Mouse (Mus musculus) hindlimb bud, embryonic 11.5 days (tissue): ENCODE results near the gene Sh2d4b.
A peak's percentile ranks its signal among the peaks of the same experiment; 100 is the strongest.

Source experiments
- DNase-seq: peaks from one replicate; pipeline ENCODE4 v3.0.0-alpha.2; 2012; ENCODE audit warnings: low read depth, low spot score; ENCODE audit errors: extremely low spot score

The Sh2d4b gene

DNA sequence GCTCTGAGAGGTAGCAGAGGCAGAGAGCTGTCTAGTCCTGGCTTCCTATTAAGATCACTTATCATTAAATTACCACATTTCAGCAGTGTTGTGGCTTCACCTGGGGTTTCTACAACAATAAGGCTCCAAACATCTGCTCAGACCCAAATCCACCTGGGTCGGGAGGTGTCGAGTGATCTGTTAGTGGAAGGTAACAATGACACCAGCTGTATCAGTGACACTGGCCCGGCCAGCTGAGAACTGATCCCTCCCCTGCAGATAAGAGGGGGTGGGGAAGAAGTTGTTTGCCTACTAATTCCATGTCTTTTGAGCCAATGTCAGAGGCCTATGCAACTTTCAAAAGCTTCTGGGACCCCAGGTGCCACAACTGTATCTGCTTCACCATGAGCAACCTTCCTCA lies at the start of gene Sh2d4b:
Gene Sh2d4b, minus strand, starts transcription at position 71 of the 400 bp plus-strand sequence.
- DNase-seq: no peak

DNA sequence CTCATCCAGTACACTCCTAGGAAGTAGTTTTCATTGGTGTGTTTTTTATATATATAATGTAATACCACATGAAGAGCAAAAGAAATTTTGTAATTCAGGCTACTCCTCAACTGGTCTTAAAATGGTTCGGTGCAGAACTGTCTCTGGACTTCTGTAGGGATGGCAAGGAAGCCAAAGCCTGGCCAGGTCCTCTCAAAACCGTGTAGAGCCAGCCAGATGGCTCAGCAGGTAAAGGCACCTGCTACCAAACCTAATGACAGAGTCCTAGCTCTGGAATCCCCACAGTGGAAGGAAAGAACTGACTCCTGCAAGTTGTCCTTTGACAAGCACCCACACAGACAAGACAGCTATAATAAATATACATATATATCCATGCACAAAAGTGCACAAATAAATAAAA lies 49.4 kb upstream of the Sh2d4b start:
- no peak for DNase-seq

DNA sequence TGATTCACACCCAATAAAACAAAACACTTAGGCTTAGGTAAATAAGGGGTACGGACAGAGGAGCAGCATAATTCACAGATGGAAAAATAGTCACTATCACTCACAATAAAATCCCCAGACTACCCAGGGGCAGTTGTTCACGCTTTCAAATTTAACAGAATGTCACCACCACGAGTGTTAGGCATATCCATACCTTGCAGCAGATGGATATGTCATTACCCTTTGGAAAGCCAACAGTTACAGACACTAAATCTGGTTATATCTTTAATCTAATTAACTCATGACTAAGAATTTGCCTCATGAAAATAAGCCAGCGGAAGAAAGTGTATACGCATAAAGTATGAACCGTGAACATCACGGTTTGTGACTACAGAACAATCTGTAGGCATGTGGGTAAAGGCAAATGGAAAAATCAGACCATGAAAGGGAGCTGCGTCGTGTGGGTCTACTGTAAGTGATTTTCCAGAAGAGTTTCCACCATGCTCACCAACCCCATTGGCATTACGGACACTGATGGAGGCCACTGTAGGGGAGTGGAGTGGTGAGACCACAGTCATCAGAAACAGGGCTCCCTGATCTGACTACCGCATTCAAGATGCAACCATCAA lies 45.4 kb upstream of the Sh2d4b start:
- no peak for DNase-seq

DNA sequence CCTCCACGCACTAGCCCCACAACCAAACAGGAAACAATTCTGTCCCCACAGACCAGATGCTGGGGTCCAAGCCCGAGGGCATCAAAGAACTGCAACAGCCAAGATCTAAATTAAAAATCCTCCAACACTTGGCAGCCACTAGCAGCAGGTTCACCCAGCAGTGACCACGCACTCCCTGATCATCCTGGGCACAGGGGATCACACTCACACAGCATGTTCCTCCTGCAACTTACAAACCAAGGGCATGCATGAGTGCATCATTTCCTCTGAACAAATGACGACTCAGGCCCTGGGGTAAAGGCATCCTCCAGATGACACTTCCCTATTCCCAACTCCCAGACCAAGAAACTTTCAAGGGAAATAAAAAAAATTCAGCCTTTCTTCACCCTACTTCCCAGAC lies 44.0 kb upstream of the Sh2d4b start:
- DNase-seq: no peak

DNA sequence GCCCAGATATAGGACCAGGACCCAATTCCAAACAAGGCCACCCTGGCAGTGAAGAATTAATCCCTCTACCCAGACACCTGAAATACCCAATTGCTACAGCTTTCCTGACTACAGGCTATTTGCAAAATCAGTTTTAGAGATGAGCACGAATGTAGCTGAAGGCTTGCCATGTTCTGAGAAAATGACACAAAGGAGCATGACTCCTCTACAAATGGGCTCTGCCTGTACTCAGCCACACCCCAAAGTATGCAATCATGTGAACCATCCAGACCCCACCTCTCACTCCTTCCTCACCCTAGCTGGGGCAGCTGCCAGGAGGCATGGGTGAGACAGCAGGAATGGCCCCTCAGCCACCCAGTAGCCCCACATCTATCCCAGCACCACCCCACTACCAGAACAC lies 42.4 kb upstream of the Sh2d4b start:
- DNase-seq: no peak

DNA sequence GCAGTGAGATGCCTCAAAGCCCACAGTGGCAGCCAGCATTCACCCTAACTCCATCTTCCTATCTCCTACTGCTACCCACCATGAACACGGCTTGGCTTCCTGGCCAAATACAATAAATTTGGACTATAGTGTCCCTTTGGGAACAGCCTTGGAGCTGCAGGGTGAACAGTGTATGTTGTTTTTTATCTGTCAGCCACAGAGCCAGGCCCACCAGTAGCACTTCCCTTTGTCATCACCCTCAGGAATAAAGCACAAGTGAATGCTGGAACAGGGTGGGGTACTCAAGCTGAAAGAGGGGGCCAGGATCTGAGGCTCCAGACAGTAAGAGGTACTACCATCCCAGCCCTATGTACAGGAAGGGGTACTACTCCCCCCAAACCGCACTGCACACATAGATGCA lies 42.0 kb upstream of the Sh2d4b start:
- DNase-seq: no peak

DNA sequence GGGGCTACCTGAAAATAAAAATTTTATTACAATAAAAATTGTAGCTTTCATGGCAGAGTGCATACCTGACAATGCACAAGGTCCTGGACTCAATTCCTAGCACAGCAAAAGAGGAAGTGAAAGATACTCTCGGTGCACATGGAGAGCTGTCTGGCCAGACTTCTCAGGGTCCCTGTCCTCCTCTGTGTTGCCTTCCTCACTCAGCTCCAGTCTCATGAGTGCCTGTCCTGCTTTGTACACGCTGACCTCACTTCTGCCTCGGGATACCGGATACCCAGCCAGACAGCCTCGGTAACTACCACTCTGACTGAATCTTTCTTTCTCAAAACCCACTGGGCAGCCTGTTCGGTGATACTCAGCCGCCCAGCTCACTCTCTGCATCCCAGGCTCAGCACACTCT lies 40.3 kb upstream of the Sh2d4b start:
- no peak for DNase-seq

DNA sequence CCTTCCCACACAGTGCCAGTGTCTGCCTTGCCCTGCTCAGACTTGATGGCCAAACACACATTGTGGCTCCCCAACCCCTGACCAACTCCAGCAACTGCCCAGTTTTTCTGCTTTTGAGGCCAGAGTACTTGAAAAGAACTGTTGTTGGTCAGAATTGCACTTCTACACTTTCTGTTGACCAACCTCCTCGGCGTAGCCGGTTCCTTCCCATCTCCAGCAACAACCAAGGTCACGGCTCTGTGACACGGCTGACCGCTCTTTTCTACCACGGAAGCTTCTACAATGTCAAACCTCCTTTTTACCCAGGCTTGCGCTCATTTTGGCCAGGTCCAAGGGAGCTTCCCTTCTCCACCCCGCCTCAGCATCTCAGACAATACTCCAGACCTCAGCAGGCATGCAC lies 39.2 kb upstream of the Sh2d4b start:
- no peak for DNase-seq

DNA sequence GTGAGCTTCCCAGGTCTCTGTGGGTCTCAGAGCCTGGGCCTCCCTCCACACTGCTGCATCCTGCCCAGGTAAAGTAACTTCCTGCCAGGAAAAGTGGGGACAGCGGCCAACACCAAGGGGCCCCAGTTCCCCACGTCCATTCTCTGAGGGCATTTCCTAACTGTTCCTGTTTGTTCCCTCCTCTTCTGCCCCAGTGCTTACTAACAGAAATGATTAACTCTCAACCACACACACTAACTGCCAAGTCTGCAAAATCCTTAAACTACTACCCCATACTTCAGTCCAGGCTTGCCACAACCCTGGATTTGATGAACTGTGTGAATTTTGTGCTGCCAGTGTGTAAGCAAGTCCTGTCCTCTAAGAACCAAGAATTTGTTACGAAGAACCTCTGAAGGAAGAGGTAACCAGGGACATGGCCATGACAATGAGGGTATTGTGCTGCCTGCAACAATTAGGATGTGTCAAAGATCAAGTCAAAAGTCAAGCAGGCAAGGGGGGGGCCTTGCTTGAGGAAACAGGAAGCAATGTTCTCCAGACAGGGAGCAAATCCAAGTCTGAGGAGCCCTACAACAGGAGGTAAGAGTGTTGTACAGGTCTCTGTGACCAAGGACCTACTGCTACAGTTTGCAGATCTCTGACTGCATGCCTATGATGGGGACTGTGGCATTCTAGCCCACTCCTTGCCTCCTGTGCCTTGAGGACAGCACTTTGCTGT lies 38.2 kb upstream of the Sh2d4b start:
- no peak for DNase-seq

DNA sequence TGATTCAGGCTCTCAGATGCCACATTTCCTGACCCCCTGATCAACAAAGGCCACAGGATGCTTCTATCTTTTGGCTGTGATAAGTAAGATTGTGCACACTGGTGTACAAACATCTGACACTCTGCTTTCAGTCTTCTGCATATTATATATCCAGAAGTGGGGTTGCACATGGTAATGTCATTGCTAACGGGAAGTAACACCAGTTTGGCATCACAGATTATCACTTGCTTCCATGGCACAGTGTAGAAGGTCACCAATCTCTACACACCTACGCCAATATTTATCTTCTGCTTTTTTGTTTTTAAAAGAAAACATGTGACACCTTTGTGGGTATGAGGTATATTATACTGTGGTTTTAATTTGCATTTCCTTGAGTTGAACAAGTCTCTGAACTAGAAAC lies 36.9 kb upstream of the Sh2d4b start:
- no peak for DNase-seq

DNA sequence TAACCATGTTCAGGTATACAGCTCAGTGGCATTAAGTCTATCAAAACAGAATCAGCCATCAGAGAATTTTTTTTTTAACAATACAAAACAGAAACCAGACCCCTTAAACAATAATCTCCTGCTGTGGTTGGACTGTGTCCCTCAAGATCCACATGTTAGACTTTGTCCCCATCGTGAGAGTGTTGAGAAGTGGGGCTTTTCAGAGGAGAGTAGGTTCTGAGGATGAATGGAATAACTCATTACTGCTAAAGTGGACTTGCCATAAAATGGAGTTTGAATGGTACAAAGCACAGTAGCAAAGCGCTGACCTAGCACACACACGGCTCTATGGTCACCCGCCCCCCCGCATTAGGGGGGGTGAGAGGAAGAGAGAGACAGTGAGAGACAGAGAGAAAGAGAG lies 35.8 kb upstream of the Sh2d4b start:
- no peak for DNase-seq

DNA sequence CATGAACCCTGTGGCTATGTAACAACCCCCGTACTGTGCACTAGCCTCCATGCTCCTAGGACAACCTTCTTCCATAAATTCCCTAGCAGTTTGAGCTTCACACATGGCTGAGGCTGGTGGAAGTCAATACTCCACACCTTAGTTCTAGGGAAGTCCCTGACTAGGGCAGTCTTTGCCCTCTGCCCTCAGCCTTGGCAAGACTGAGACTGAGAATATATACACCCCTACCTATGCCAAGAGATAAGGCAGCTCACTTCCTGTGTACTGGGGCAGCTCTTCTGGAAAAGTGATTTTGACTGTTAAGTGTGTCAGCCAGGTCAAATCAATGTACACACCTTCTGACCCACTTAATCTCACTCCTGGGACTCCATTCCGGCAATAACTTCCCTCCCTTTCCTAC lies 34.0 kb upstream of the Sh2d4b start:
- no peak for DNase-seq

DNA sequence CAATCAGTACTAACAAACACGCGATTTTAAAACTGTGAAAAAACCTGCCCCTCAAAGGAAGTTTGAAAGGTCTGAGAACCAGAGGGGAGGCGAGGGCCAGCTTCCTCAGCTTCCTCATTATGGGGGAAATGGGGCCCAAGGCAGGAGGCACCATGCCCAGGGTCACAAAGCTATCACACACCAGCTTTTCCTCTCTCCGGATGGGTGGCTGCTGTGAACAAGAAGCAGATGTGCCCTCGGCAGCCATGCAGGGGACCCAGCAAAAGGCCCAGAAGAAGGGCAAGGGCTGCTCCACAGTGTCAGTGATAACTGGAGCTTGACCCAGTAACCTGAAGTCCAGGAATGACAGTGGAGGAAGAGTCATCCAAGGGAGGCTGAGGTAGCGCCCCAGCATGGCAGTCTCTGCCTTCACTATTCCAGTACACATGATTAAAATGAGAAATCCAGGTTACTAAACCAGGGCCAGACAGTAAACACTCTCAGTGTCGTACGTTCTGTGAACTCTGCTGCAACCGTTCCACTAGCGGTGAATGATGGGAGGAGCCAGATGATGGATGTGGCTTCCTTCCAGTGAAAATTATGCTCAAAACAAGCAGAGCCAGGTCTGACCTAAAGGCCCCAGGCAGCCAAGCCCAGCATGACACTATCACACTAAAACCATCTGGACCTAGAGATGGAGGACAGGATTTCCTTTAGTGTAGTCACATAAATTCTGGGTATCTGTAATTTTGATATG lies 31.5 kb upstream of the Sh2d4b start:
- no peak for DNase-seq

DNA sequence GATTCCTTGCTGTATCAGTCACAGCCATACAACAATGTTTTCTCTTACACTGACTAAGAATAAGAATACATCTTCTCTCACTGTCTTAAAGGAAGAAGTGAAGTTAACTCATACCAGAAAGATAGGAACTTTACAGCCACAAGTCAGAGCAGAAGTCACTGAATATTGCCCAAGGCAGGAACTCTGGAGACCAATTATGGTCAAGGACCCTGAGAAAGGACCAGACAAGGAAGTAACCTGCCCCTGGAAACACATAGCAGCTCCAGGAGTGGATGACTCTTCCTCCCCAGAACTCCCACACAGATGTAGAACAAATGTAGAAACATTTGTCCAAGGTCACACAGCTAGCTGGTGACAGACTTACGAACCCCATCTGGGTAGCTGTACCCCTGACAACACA lies 28.2 kb upstream of the Sh2d4b start:
- no peak for DNase-seq

DNA sequence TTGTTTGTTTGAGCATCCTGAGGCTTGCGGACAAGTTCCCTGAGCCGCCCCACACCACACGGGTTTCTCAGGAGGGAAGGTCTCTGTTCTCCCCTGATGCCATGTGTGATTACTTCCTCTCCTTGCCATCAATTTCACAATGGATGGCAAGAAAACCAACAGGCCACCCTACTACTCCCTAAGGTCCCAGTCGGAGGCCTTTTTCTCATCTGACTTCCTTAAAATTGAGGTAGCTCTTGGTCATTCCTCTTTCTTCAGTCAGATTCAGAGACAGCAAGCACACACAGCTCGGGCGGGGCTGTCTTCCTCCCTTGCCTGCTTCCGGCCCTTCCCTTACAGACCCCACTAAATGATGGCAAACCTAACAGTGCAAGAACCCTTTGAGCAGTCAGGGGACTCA lies 26.5 kb upstream of the Sh2d4b start:
- no peak for DNase-seq

DNA sequence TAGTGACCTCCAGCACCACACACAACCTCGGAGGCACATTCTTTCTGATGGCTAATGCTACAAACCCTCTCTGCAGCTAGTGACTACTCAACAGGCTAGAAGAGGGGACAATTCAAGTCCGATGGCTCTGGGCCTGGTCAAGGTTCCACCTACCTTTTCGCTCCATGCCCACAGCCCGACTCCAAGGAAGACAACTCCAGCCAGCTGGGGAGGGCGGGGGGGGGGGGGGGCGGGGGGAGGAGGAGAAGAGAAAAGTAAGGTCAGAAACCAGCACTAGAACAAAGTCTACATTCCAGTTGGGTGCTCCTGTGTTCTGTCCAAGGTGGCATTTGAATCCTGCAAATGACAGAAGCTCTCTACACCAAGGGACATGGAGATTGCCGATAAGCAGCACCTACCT lies 25.4 kb upstream of the Sh2d4b start:
- DNase-seq: no peak

DNA sequence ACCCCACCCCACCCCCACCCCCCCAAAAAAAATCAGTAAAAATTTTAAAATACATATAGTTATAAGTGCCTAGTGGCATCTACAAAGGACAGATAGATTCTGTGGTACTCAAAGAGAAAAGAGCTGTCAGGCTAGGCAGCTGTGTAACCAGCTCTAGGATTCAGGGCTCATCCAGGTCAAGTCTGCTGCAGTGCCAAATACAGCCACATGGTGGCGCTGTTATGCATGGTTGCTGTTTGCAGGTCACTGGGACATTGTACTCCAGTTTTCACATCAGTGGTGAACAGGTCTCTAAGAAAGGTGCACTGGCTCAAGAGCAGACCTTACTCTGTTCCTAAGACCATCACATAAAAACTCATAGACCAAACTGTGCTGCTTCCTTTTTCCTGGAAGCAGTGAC lies 24.6 kb upstream of the Sh2d4b start:
- DNase-seq: peak; percentile 87

DNA sequence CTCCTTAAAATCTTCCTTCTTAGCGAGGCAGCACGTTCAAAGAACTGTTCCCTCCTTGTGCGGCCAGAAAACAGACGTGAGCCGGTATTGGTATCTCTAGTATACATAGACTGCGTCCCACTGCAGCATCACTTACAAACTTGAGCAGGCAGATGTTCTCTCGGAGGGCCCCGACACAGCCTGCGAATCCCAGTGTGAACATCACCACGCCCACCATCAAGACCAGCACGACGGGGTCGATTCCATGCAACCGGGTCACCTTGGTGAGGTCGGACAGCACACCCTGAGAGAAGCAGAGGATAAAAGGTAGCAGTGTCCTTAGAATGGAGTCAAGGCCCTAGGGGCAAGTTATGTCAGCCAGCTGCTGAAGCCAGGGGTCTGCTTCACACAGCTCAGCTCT lies 23.6 kb upstream of the Sh2d4b start:
- DNase-seq: no peak

DNA sequence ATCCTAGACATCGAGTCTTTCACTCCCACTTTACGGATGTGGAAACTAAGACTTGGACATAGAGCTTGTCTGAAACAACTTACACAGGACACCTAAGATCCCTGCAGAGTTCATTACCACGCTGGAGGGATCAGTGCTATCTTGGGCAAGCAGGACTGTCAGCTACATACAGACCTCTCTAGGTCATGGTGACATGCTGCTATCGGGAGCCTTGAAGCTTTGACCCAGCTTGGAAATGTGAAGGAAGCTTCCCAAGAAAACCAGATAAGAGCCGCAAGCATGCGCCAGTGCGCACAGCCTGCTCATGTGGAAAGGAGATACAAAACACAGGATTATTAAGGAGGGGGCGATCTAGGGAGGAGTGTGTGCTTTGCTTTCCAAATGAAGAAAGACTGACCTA lies 22.8 kb upstream of the Sh2d4b start:
- DNase-seq: no peak

DNA sequence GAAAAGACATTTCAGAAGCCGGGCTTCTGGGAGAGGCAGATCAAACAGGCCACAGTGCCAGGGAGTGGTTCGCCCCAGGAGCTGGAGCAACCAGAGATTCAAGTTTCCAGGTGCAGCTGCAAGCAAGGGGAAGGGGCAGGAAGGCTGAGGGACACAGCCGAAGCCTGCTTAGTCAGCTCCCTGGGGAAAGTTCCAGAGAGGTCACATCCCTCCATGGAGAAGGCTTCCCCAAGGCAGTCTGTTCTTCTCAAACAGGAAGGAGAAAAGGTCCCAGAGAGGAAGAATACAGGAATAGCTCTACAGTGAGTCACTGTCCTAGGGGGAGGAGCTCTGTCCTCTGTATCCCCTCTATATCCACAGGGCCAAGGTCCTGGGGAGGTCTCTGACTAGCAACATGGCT lies 21.6 kb upstream of the Sh2d4b start:
- DNase-seq: no peak

DNA sequence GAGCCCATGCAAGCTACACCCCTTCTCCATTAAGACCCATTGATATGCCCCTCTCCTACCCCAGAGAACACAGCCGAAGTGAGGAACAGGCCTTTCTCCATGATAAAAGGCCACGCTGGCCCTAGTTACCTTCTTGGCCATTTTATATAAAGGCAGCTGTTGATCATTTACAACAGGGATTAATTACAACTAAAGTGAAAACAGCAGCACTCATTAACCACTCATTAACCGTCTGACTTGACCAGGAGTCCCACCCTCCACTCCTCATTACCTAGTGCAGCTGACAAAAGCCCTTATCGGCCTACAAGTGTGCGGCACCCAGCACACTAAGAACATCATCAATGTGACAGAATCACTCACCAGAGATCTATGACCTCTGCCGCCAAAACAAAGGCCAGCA lies 20.6 kb upstream of the Sh2d4b start:
- no peak for DNase-seq

DNA sequence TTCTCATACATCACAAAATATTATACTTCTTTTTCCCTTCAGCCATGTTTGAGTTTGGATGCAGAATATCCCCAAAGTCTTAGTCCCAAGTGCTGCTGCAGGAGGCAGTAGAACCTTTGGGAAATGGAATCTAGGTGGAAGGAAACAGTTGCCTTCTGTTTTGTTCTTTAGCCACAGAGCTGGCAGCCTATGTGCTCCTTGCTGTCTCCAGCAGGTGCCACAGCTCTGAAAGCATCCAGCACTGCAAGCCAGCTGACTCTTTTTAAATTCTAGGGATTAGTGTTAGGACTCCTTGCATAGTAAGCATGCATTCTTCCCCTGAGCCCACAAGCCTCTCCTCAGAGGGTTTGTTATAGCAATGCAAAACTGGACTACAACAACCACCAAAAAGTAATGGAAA lies 18.5 kb upstream of the Sh2d4b start:
- no peak for DNase-seq
